Mouse (Mus musculus) small intestine, adult 2 months (tissue): ENCODE measurements around the gene Gtf2f2.

Experiments used
- CTCF ChIP-seq: fragments of 200-500 bp; IDR thresholded peaks from 2 replicates; pipeline ENCODE4 v1.5.1; 2012; ENCODE audit warnings: low read depth, mild to moderate bottlenecking, control low read depth, inconsistent platforms, low read length, moderate library complexity, mixed read lengths; ENCODE audit not compliant: insufficient replicate concordance, insufficient read length; ENCODE audit errors: extremely low read depth
- POLR2A ChIP-seq: fragments of 200-500 bp; IDR thresholded peaks from 2 replicates; pipeline ENCODE4 v1.6.1; 2012; ENCODE audit warnings: low read depth, mild to moderate bottlenecking, control low read depth, inconsistent platforms, low read length, moderate library complexity

DNA sequence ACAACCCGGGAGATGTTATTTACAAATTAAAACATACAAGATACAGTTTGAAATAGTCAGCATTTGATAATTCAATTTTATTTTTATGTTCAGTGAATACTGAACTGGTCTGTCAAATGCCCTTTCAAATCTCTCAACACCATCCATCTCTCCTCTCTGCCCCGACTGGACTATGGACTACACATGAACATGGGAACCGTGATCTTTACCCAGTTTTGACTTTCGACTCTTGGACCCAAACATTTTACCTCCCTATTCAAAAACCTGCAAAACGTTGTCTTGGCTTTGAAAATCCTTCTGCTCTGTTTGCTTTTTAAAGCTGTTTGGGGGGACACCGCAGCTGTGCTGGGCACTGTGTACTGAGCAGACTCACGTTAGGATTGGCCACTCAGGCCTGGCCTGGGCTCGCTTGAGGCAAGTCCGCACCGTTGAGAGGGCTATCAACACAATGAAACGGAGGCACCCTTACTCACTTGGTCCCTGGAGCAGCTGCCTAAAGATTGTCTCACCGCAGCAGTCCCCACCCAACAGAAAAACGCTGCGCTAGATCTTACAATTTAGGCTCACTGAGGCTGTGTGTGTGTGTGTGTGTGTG is 140.8 kb downstream of the Gtf2f2 start:
- TF ChIP-seq CTCF = no peak
- no peak for TF ChIP-seq POLR2A
